ENCODE assay signal across 22 mouse cellular contexts in the genomic region with DNA sequence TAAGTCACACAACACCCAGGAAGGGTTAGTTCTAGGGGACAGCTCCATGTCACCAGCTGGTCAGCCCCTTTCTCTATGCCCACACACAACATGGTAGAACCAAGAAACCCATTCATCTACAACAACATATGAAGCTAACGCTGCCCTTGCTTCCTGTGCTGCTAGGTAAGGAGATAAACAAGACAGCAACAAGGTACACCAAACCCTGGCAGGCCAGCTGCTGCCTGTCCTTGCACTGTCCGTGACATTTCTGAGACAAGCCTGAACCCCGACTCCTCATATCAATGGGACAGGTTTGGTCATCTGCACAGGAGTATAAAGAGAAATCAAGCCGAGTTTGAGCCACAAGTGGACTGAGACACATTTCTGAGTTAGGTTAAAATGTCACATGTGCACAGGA. TPM values are rescaled to one million over a fixed set of nuclear protein-coding genes. Genes with fewer than 3 reads are reported as not detected.
DNase-seq lines count a peak whose midpoint lies in the region; ATAC-seq lines count a peak whose summit lies in the region.
"Had no signal": no experiment of that assay in that cellular context is flagged by ENCODE, and none has a peak within 500 bp of the region (broad histone marks: within the 10 kb centered on the region; RNA-seq: fewer than 3 reads in every experiment).

No protein-coding gene starts in this region.

- H3K4me2 ChIP-seq in forebrain, embryonic 14.5 days (ENCODE audit: low read length) = no peak overlapping the region
- no peak overlapping the region for H3K4me2 ChIP-seq in forebrain, embryonic 12.5 days
- no peak overlapping the region for H3K4me2 ChIP-seq in hindbrain, embryonic 14.5 days (replicated peaks)
- no peak overlapping the region for H3K4me2 ChIP-seq in neural tube, embryonic 13.5 days
- H3K4me2 ChIP-seq: embryonic facial prominence, embryonic 13.5 days; heart, embryonic 13.5 days; kidney, embryonic 15.5 days had no signal

- peak overlapping the region; percentile 78; the same call in 1 of the 2 replicates for H3K27ac ChIP-seq in forebrain, embryonic 14.5 days (ENCODE audit: low read depth, low read length)
- H3K27ac ChIP-seq in forebrain, embryonic 12.5 days = no peak overlapping the region
- 0 out of 2 replicates have a peak overlapping the region, but pooled peaks have one; percentile 77 for H3K27ac ChIP-seq in hindbrain, embryonic 14.5 days
- no peak overlapping the region for H3K27ac ChIP-seq in hindbrain, embryonic 10.5 days
- peak overlapping the region; percentile 76; the same call in 1 of the 2 replicates for H3K27ac ChIP-seq in neural tube, embryonic 13.5 days (replicated peaks)
- H3K27ac ChIP-seq: embryonic facial prominence, embryonic 13.5 days; gastrocnemius, adult 2 months; heart, embryonic 13.5 days; kidney, embryonic 15.5 days had no signal

- peaks cover 84% of the 10 kb centered on the region for H3K36me3 ChIP-seq in forebrain, embryonic 14.5 days (ENCODE audit: control insufficient read depth, insufficient read depth, low read length)
- H3K36me3 ChIP-seq in forebrain, embryonic 12.5 days (replicated peaks) = peaks cover 71% of the 10 kb centered on the region
- peaks cover 80% of the 10 kb centered on the region for H3K36me3 ChIP-seq in hindbrain, embryonic 14.5 days (replicated peaks; ENCODE audit: control insufficient read depth, insufficient read depth)
- H3K36me3 ChIP-seq in hindbrain, embryonic 10.5 days = peaks cover 84% of the 10 kb centered on the region
- peaks cover 80% of the 10 kb centered on the region for H3K36me3 ChIP-seq in neural tube, embryonic 13.5 days

- peak; percentile 53 to 84 for DNase-seq in adrenal gland, adult (ENCODE audit: inconsistent age in 2 of 2, low spot score in 1 of 2)
- no peak for DNase-seq in adrenal gland, postnatal 14 days
- no peak for DNase-seq in forebrain, embryonic 14.5 days (ENCODE audit: low spot score)
- no peak for DNase-seq in hindbrain, embryonic 14.5 days (ENCODE audit: low spot score)
- no peak for DNase-seq in hindbrain, embryonic 10.5 days (ENCODE audit: low spot score)
- DNase-seq in neural tube, embryonic 10.5 days (ENCODE audit: extremely low spot score, low spot score) = no peak
- DNase-seq: B cell, adult 2 months; cerebellum, adult 11-12 months; cerebellum, adult 9-10 months; cerebellum, postnatal 25 days; gastrocnemius, adult 2 months; gastrocnemius, postnatal 25 days; heart, postnatal 36 days; kidney, adult 2 months had no signal

- H3K9me3 ChIP-seq in forebrain, embryonic 14.5 days (replicated peaks; ENCODE audit: control insufficient read depth, low read length) = no peaks in the 10 kb centered on the region
- H3K9me3 ChIP-seq in forebrain, embryonic 12.5 days = no peaks in the 10 kb centered on the region
- H3K9me3 ChIP-seq in hindbrain, embryonic 14.5 days (ENCODE audit: control insufficient read depth, low read length) = no peaks in the 10 kb centered on the region
- H3K9me3 ChIP-seq in hindbrain, embryonic 10.5 days = no peaks in the 10 kb centered on the region
- no peaks in the 10 kb centered on the region for H3K9me3 ChIP-seq in neural tube, embryonic 13.5 days
- H3K9me3 ChIP-seq: embryonic facial prominence, embryonic 13.5 days; G1E; heart, embryonic 13.5 days; kidney, embryonic 15.5 days had no signal

- H3K4me3 ChIP-seq in forebrain, embryonic 14.5 days (ENCODE audit: low read depth, low read length) = no peak overlapping the region
- H3K4me3 ChIP-seq in forebrain, embryonic 12.5 days (replicated peaks) = no peak overlapping the region
- no peak overlapping the region for H3K4me3 ChIP-seq in hindbrain, embryonic 14.5 days (replicated peaks; ENCODE audit: low read length)
- no peak overlapping the region for H3K4me3 ChIP-seq in hindbrain, embryonic 10.5 days
- no peak overlapping the region for H3K4me3 ChIP-seq in neural tube, embryonic 13.5 days
- H3K4me3 ChIP-seq: embryonic facial prominence, embryonic 13.5 days; gastrocnemius, adult 2 months; heart, embryonic 13.5 days; kidney, embryonic 15.5 days had no signal

- H3K27me3 ChIP-seq in forebrain, embryonic 14.5 days (replicated peaks; ENCODE audit: control insufficient read depth, insufficient read depth, low read length) = no peaks in the 10 kb centered on the region
- no peaks in the 10 kb centered on the region for H3K27me3 ChIP-seq in forebrain, embryonic 12.5 days
- no peaks in the 10 kb centered on the region for H3K27me3 ChIP-seq in hindbrain, embryonic 14.5 days (ENCODE audit: control insufficient read depth, insufficient read depth, low read length)
- no peaks in the 10 kb centered on the region for H3K27me3 ChIP-seq in hindbrain, embryonic 10.5 days (ENCODE audit: insufficient read depth, poor library complexity, severe bottlenecking)
- H3K27me3 ChIP-seq in neural tube, embryonic 13.5 days = no peaks in the 10 kb centered on the region
- H3K27me3 ChIP-seq: embryonic facial prominence, embryonic 13.5 days; heart, embryonic 13.5 days; kidney, embryonic 15.5 days had no signal

- ATAC-seq in forebrain, embryonic 14.5 days = no peak
- no peak for ATAC-seq in forebrain, embryonic 12.5 days (ENCODE audit: low FRiP score)
- ATAC-seq in hindbrain, embryonic 14.5 days (ENCODE audit: low FRiP score) = no peak
- no peak for ATAC-seq in neural tube, embryonic 13.5 days (ENCODE audit: low read depth)
- ATAC-seq: CD4-positive, CD25-positive, alpha-beta regulatory T cell, adult 4 months; intestine, embryonic 16.5 days had no signal

- no peak overlapping the region for H3K9ac ChIP-seq in forebrain, embryonic 14.5 days (ENCODE audit: low read length)
- H3K9ac ChIP-seq in forebrain, embryonic 12.5 days = no peak overlapping the region
- H3K9ac ChIP-seq in hindbrain, embryonic 14.5 days = no peak overlapping the region
- H3K9ac ChIP-seq in neural tube, embryonic 13.5 days = no peak overlapping the region
- H3K9ac ChIP-seq: embryonic facial prominence, embryonic 13.5 days; heart, embryonic 13.5 days; kidney, embryonic 15.5 days had no signal

- 94% methylated on average over 4 of the region's 4 CpGs for WGBS in forebrain, embryonic 14.5 days
- 93% methylated on average over 4 of the region's 4 CpGs for WGBS in forebrain, embryonic 12.5 days
- WGBS in hindbrain, embryonic 14.5 days = 94% methylated on average over 4 of the region's 4 CpGs
- WGBS in hindbrain, embryonic 10.5 days = 94% methylated on average over 4 of the region's 4 CpGs
- 92% methylated on average over 4 of the region's 4 CpGs for WGBS in neural tube, embryonic 13.5 days

- H3K4me1 ChIP-seq in forebrain, embryonic 14.5 days (ENCODE audit: control insufficient read depth, insufficient read depth, low read length) = no peaks in the 10 kb centered on the region
- H3K4me1 ChIP-seq in forebrain, embryonic 12.5 days = no peaks in the 10 kb centered on the region
- H3K4me1 ChIP-seq in hindbrain, embryonic 14.5 days (replicated peaks; ENCODE audit: control insufficient read depth, insufficient read depth, low read length) = no peaks in the 10 kb centered on the region
- H3K4me1 ChIP-seq in hindbrain, embryonic 10.5 days (replicated peaks) = no peaks in the 10 kb centered on the region
- no peaks in the 10 kb centered on the region for H3K4me1 ChIP-seq in neural tube, embryonic 13.5 days (replicated peaks)
- H3K4me1 ChIP-seq: embryonic facial prominence, embryonic 13.5 days; heart, embryonic 13.5 days had no signal

RNA-seq across cellular contexts. Expression of a gene that starts 26.6 kb away (rescaled TPM):
- total RNA-seq in adrenal gland, postnatal 14 days (2021) = 20.5 and 21.7 TPM in 2 replicates
- 46.4 and 47.6 TPM in 2 replicates for polyA plus RNA-seq in forebrain, embryonic 14.5 days (2014; fragmentation: Nextera tagmentation; extraction: Ambion mirVana)
- polyA plus RNA-seq in forebrain, embryonic 12.5 days (2016; fragmentation: Nextera tagmentation; extraction: Ambion mirVana) = 53.4 and 54.7 TPM in 2 replicates
- 44.8 and 46.5 TPM in 2 replicates for polyA plus RNA-seq in hindbrain, embryonic 14.5 days (2014; fragmentation: Nextera tagmentation; extraction: Ambion mirVana)
- 41.8 and 42.7 TPM in 2 replicates for polyA plus RNA-seq in hindbrain, embryonic 10.5 days (2016; fragmentation: Nextera tagmentation; extraction: Ambion mirVana)
- 54.0 and 54.1 TPM in 2 replicates for polyA plus RNA-seq in neural tube, embryonic 13.5 days (2015; fragmentation: Nextera tagmentation; extraction: Ambion mirVana)

RNA-seq across cellular contexts. Expression of a gene that starts 26.6 kb away (rescaled TPM):
- 42.3 and 45.9 TPM in 2 replicates for total RNA-seq in adrenal gland, postnatal 14 days (2021)
- polyA plus RNA-seq in forebrain, embryonic 14.5 days (2014; fragmentation: Nextera tagmentation; extraction: Ambion mirVana) = 96.2 and 108 TPM in 2 replicates
- polyA plus RNA-seq in forebrain, embryonic 12.5 days (2016; fragmentation: Nextera tagmentation; extraction: Ambion mirVana) = 116 and 122 TPM in 2 replicates
- 75.7 and 82.7 TPM in 2 replicates for polyA plus RNA-seq in hindbrain, embryonic 14.5 days (2014; fragmentation: Nextera tagmentation; extraction: Ambion mirVana)
- 82.4 and 86.2 TPM in 2 replicates for polyA plus RNA-seq in hindbrain, embryonic 10.5 days (2016; fragmentation: Nextera tagmentation; extraction: Ambion mirVana)
- 80.5 and 97.9 TPM in 2 replicates for polyA plus RNA-seq in neural tube, embryonic 13.5 days (2015; fragmentation: Nextera tagmentation; extraction: Ambion mirVana)

RNA-seq across cellular contexts. Expression of a gene that starts 42.4 kb away (rescaled TPM):
- 13.5 and 19.1 TPM in 2 replicates for total RNA-seq in adrenal gland, postnatal 14 days (2021)
- polyA plus RNA-seq in forebrain, embryonic 14.5 days (2014; fragmentation: Nextera tagmentation; extraction: Ambion mirVana) = 18.0 and 26.0 TPM in 2 replicates
- 18.2 and 18.5 TPM in 2 replicates for polyA plus RNA-seq in forebrain, embryonic 12.5 days (2016; fragmentation: Nextera tagmentation; extraction: Ambion mirVana)
- 21.6 and 21.8 TPM in 2 replicates for polyA plus RNA-seq in hindbrain, embryonic 14.5 days (2014; fragmentation: Nextera tagmentation; extraction: Ambion mirVana)
- polyA plus RNA-seq in hindbrain, embryonic 10.5 days (2016; fragmentation: Nextera tagmentation; extraction: Ambion mirVana) = 10.0 and 11.1 TPM in 2 replicates
- 21.1 and 22.0 TPM in 2 replicates for polyA plus RNA-seq in neural tube, embryonic 13.5 days (2015; fragmentation: Nextera tagmentation; extraction: Ambion mirVana)

Comparison
In these comparisons a context has a peak if more than half of its experiments do, and no peak if none do; other contexts are left out.
1. DNase-seq: peak in adrenal gland, adult (2 of 2); none in adrenal gland, postnatal 14 days (single experiment), forebrain, embryonic 14.5 days (single experiment), hindbrain, embryonic 14.5 days (single experiment), hindbrain, embryonic 10.5 days (single experiment) and neural tube, embryonic 10.5 days (single experiment).
2. H3K27ac ChIP-seq: peak in forebrain, embryonic 14.5 days (single experiment), hindbrain, embryonic 14.5 days (single experiment) and neural tube, embryonic 13.5 days (single experiment); none in forebrain, embryonic 12.5 days (single experiment) and hindbrain, embryonic 10.5 days (single experiment).